ENCODE assay signal across 10 mouse cellular contexts in genomic region chr14:16572755-16573340, GRCm38 (mm10).
DNase-seq lines count a peak whose midpoint lies in the region; ATAC-seq and TF ChIP-seq lines count a peak whose summit lies in the region.
"Had no signal": no experiment of that assay in that cellular context is flagged by ENCODE, and none has a peak within 500 bp of the region (broad histone marks: within the 10 kb centered on the region; RNA-seq: fewer than 3 reads in every experiment).

No protein-coding gene starts in this region.

- H3K9me3 ChIP-seq in kidney, embryonic 14.5 days (ENCODE audit: control insufficient read depth, low read length) = no peaks in the 10 kb centered on the region
- H3K9me3 ChIP-seq in embryonic facial prominence, embryonic 11.5 days (replicated peaks; ENCODE audit: control insufficient read depth, low read length) = no peaks in the 10 kb centered on the region
- no peaks in the 10 kb centered on the region for H3K9me3 ChIP-seq in hindbrain, postnatal 0 days (ENCODE audit: low read length)
- no peaks in the 10 kb centered on the region for H3K9me3 ChIP-seq in midbrain, postnatal 0 days (ENCODE audit: low read length)

- no peak for DNase-seq in kidney, postnatal 36 days
- DNase-seq in embryonic facial prominence, embryonic 11.5 days (ENCODE audit: low spot score) = peak; percentile 62
- no peak for DNase-seq in hindbrain, postnatal 0 days (ENCODE audit: low spot score)
- DNase-seq in midbrain, postnatal 0 days (ENCODE audit: low spot score) = no peak
- no peak for DNase-seq in thymus, postnatal 14 days
- DNase-seq in frontal cortex, adult 2 months (ENCODE audit: extremely low spot score in 1 of 2, low spot score in 1 of 2) = no peak
- no peak for DNase-seq in left cerebral cortex, adult 8-10 months (ENCODE audit: low spot score in 2 of 2)
- DNase-seq: gastrocnemius, postnatal 25 days; lung, postnatal 4 days had no signal

- H3K4me1 ChIP-seq in kidney, embryonic 14.5 days (ENCODE audit: control insufficient read depth, insufficient read depth, low read length) = peaks cover 10% of the 10 kb centered on the region
- H3K4me1 ChIP-seq in embryonic facial prominence, embryonic 11.5 days (ENCODE audit: control insufficient read depth, insufficient read depth, low read length) = no peaks in the 10 kb centered on the region
- no peaks in the 10 kb centered on the region for H3K4me1 ChIP-seq in hindbrain, postnatal 0 days (ENCODE audit: insufficient read depth, low read length)
- no peaks in the 10 kb centered on the region for H3K4me1 ChIP-seq in midbrain, postnatal 0 days (ENCODE audit: insufficient read depth, low read length)

- peak overlapping the region; percentile 57; the same call in 1 of the 2 replicates for H3K9ac ChIP-seq in kidney, embryonic 14.5 days (ENCODE audit: low read depth, low read length)
- H3K9ac ChIP-seq in embryonic facial prominence, embryonic 11.5 days (replicated peaks; ENCODE audit: low read length) = peak overlapping the region; percentile 46
- H3K9ac ChIP-seq in hindbrain, postnatal 0 days (replicated peaks; ENCODE audit: low read length) = no peak overlapping the region
- H3K9ac ChIP-seq in midbrain, postnatal 0 days (replicated peaks; ENCODE audit: low read length, poor library complexity, severe bottlenecking) = no peak overlapping the region

- 2% methylated on average over 8 of the region's 8 CpGs for WGBS in kidney, embryonic 14.5 days
- 5% methylated on average over 8 of the region's 8 CpGs for WGBS in embryonic facial prominence, embryonic 11.5 days
- 48% methylated on average over 8 of the region's 8 CpGs for WGBS in hindbrain, postnatal 0 days
- WGBS in midbrain, postnatal 0 days = 40% methylated on average over 8 of the region's 8 CpGs

- TF ChIP-seq CTCF in hindbrain, postnatal 0 days (IDR thresholded peaks at IDR 0.05; ENCODE audit: low read depth) = no peak
- no peak for TF ChIP-seq CTCF in midbrain, postnatal 0 days (IDR thresholded peaks at IDR 0.05)

- no peak for ATAC-seq in kidney, embryonic 14.5 days (ENCODE audit: low FRiP score, low TSS enrichment)
- no peak for ATAC-seq in embryonic facial prominence, embryonic 11.5 days (replicated peaks; ENCODE audit: insufficient number of reproducible peaks, low FRiP score, low TSS enrichment, low read depth)
- ATAC-seq in hindbrain, postnatal 0 days = no peak
- ATAC-seq in midbrain, postnatal 0 days (ENCODE audit: low FRiP score) = no peak

- no peak overlapping the region for H3K27ac ChIP-seq in kidney, embryonic 14.5 days (ENCODE audit: low read depth, low read length)
- peak overlapping the region; percentile 15; the same call in 1 of the 2 replicates for H3K27ac ChIP-seq in embryonic facial prominence, embryonic 11.5 days (replicated peaks; ENCODE audit: low read depth, low read length)
- H3K27ac ChIP-seq in hindbrain, postnatal 0 days = no peak overlapping the region
- no peak overlapping the region for H3K27ac ChIP-seq in midbrain, postnatal 0 days (ENCODE audit: low read depth, low read length)

- H3K27me3 ChIP-seq in kidney, embryonic 14.5 days (ENCODE audit: control insufficient read depth, insufficient read depth, low read length) = no peaks in the 10 kb centered on the region
- H3K27me3 ChIP-seq in embryonic facial prominence, embryonic 11.5 days (ENCODE audit: control insufficient read depth, insufficient read depth, low read length) = no peaks in the 10 kb centered on the region
- H3K27me3 ChIP-seq in hindbrain, postnatal 0 days (ENCODE audit: insufficient read depth, low read length) = 0 out of 2 replicates have a peak, but pooled peaks cover 11% of the 10 kb centered on the region
- H3K27me3 ChIP-seq in midbrain, postnatal 0 days (ENCODE audit: insufficient read depth, low read length) = peaks cover 4% of the 10 kb centered on the region; the same call in 1 of the 2 replicates

- no peaks in the 10 kb centered on the region for H3K36me3 ChIP-seq in kidney, embryonic 14.5 days (ENCODE audit: control insufficient read depth, insufficient read depth, low read length)
- H3K36me3 ChIP-seq in embryonic facial prominence, embryonic 11.5 days (replicated peaks; ENCODE audit: control insufficient read depth, insufficient read depth, low read depth, low read length) = no peaks in the 10 kb centered on the region
- no peaks in the 10 kb centered on the region for H3K36me3 ChIP-seq in hindbrain, postnatal 0 days (ENCODE audit: insufficient read depth, low read length)
- no peaks in the 10 kb centered on the region for H3K36me3 ChIP-seq in midbrain, postnatal 0 days (ENCODE audit: insufficient read depth, low read length)

- peak overlapping the region; percentile 40 for H3K4me2 ChIP-seq in kidney, embryonic 14.5 days (replicated peaks; ENCODE audit: low read depth, low read length)
- H3K4me2 ChIP-seq in embryonic facial prominence, embryonic 11.5 days (ENCODE audit: low read depth, low read length) = peak overlapping the region; percentile 62
- peak overlapping the region; percentile 33 for H3K4me2 ChIP-seq in hindbrain, postnatal 0 days (ENCODE audit: low read depth, low read length)
- no peak overlapping the region; the same call in 1 of the 2 replicates for H3K4me2 ChIP-seq in midbrain, postnatal 0 days (ENCODE audit: low read depth, low read length, poor library complexity, severe bottlenecking)

- H3K4me3 ChIP-seq in kidney, embryonic 14.5 days (ENCODE audit: low read length) = peak overlapping the region; percentile 66
- H3K4me3 ChIP-seq in embryonic facial prominence, embryonic 11.5 days (ENCODE audit: low read depth, low read length) = peak overlapping the region; percentile 57
- peak overlapping the region; percentile 10; the same call in 1 of the 2 replicates for H3K4me3 ChIP-seq in hindbrain, postnatal 0 days (ENCODE audit: low read length)
- H3K4me3 ChIP-seq in midbrain, postnatal 0 days (ENCODE audit: low read depth, low read length) = peak overlapping the region; percentile 3; the same call in 1 of the 2 replicates

Comparison
In these comparisons a context has a peak if more than half of its experiments do, and no peak if none do; other contexts are left out.
1. H3K4me3 ChIP-seq: peak in every context shown above with its lines; median percentile 66 in kidney, embryonic 14.5 days; 57 in embryonic facial prominence, embryonic 11.5 days; 10 in hindbrain, postnatal 0 days; 3 in midbrain, postnatal 0 days.
2. H3K9ac ChIP-seq: peak in kidney, embryonic 14.5 days (single experiment) and embryonic facial prominence, embryonic 11.5 days (single experiment); none in hindbrain, postnatal 0 days (single experiment) and midbrain, postnatal 0 days (single experiment).